Comparison of ENCODE assay signal across 21 mouse cellular contexts in the genomic region with DNA sequence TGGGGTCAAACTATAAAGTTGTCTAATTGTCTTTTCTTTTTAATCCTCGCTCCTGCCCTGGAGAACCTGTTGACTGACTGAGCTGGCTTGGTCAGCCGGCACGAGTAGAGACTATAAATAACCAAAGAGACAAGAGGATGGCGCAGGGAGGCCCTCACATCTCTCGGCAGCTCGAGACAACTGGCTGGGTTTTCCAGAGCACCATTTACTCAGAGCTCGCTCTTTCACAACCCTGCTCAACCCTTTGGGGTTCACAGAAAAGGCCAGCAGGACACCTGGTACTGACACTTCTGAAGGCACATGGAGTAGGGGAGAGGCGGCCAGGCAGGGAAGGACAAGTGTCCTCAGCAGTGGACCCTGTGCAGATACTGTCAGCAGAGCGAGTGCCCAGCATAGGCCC. TPM values are rescaled to one million over a fixed set of nuclear protein-coding genes. Genes with fewer than 3 reads are reported as not detected.
DNase-seq lines count a peak whose midpoint lies in the region; ATAC-seq and TF ChIP-seq lines count a peak whose summit lies in the region.
"Had no signal": no experiment of that assay in that cellular context is flagged by ENCODE, and none has a peak within 500 bp of the region (broad histone marks: within the 10 kb centered on the region; RNA-seq: fewer than 3 reads in every experiment).

No protein-coding gene starts in this region.

- peak; percentile 12; the same call in 1 of the 2 replicates for ATAC-seq in embryonic facial prominence, embryonic 14.5 days (ENCODE audit: low read depth)
- ATAC-seq in lung, embryonic 14.5 days (ENCODE audit: insufficient read depth): no peak
- ATAC-seq in heart, embryonic 12.5 days (ENCODE audit: insufficient number of reproducible peaks, low FRiP score): no peak
- ATAC-seq in forebrain, embryonic 16.5 days: no peak

- H3K4me1 ChIP-seq in embryonic facial prominence, embryonic 14.5 days (ENCODE audit: control insufficient read depth, insufficient read depth, low read length): no peaks in the 10 kb centered on the region
- H3K4me1 ChIP-seq in embryonic facial prominence, embryonic 10.5 days: peaks cover 11% of the 10 kb centered on the region
- H3K4me1 ChIP-seq in lung, embryonic 14.5 days (ENCODE audit: insufficient read depth): peaks cover 18% of the 10 kb centered on the region
- H3K4me1 ChIP-seq in heart, embryonic 12.5 days (replicated peaks): peaks cover 94% of the 10 kb centered on the region
- peaks cover 11% of the 10 kb centered on the region for H3K4me1 ChIP-seq in forebrain, embryonic 16.5 days (replicated peaks; ENCODE audit: control insufficient read depth, insufficient read depth, low read length)

- H3K36me3 ChIP-seq in embryonic facial prominence, embryonic 14.5 days (ENCODE audit: control insufficient read depth, insufficient read depth, low read length): peaks cover 70% of the 10 kb centered on the region
- H3K36me3 ChIP-seq in embryonic facial prominence, embryonic 10.5 days (replicated peaks): peaks cover 100% of the 10 kb centered on the region
- peaks cover 82% of the 10 kb centered on the region for H3K36me3 ChIP-seq in lung, embryonic 14.5 days (ENCODE audit: insufficient read depth)
- H3K36me3 ChIP-seq in heart, embryonic 12.5 days: peaks cover 66% of the 10 kb centered on the region
- peaks cover 2% of the 10 kb centered on the region; the same call in 1 of the 2 replicates for H3K36me3 ChIP-seq in forebrain, embryonic 16.5 days (ENCODE audit: control insufficient read depth, insufficient read depth)

- H3K4me2 ChIP-seq in embryonic facial prominence, embryonic 14.5 days (ENCODE audit: low read depth, low read length): no peak overlapping the region
- no peak overlapping the region for H3K4me2 ChIP-seq in lung, embryonic 14.5 days
- H3K4me2 ChIP-seq in heart, embryonic 12.5 days: peak overlapping the region; percentile 9; the same call in 1 of the 2 replicates
- no peak overlapping the region for H3K4me2 ChIP-seq in forebrain, embryonic 16.5 days (ENCODE audit: low read length)
- H3K4me2 ChIP-seq: midbrain, embryonic 11.5 days; neural tube, embryonic 12.5 days had no signal

- no peak for DNase-seq in embryonic facial prominence, embryonic 14.5 days (ENCODE audit: low spot score)
- no peak for DNase-seq in embryonic facial prominence, embryonic 10.5 days (ENCODE audit: low spot score)
- no peak for DNase-seq in lung, embryonic 14.5 days
- DNase-seq in lung, postnatal 10 days: no peak
- no peak for DNase-seq in layer of hippocampus, postnatal 10 days (ENCODE audit: low spot score in 2 of 2)
- no peak for DNase-seq in left cerebral cortex, adult 11 months (ENCODE audit: low spot score)
- DNase-seq: adrenal gland, adult 8-10 months; cerebellum, adult 18-20 months; gastrocnemius, postnatal 14 days; kidney, adult 8-10 months; layer of hippocampus, postnatal 36 days; lung, postnatal 36 days; spleen, adult 18-20 months; thymus, adult 2 months had no signal

- H3K9ac ChIP-seq in embryonic facial prominence, embryonic 14.5 days (ENCODE audit: low read depth, low read length): no peak overlapping the region
- no peak overlapping the region for H3K9ac ChIP-seq in lung, embryonic 14.5 days
- H3K9ac ChIP-seq in heart, embryonic 12.5 days: no peak overlapping the region
- no peak overlapping the region for H3K9ac ChIP-seq in forebrain, embryonic 16.5 days (replicated peaks; ENCODE audit: low read depth, low read length)
- H3K9ac ChIP-seq: liver, embryonic 14.5 days; neural tube, embryonic 12.5 days had no signal

- TF ChIP-seq CTCF in lung, embryonic 14.5 days (IDR thresholded peaks at IDR 0.05; ENCODE audit: low read depth): no peak

- H3K27ac ChIP-seq in embryonic facial prominence, embryonic 14.5 days (replicated peaks; ENCODE audit: low read depth, low read length): no peak overlapping the region
- no peak overlapping the region for H3K27ac ChIP-seq in embryonic facial prominence, embryonic 10.5 days (replicated peaks)
- H3K27ac ChIP-seq in lung, embryonic 14.5 days (ENCODE audit: low read depth): peak overlapping the region; percentile 44; the same call in 1 of the 2 replicates
- peak overlapping the region; percentile 89 for H3K27ac ChIP-seq in heart, embryonic 12.5 days (ENCODE audit: poor library complexity, severe bottlenecking)
- H3K27ac ChIP-seq in forebrain, embryonic 16.5 days (ENCODE audit: low read length): no peak overlapping the region
- H3K27ac ChIP-seq: hindbrain, embryonic 10.5 days; liver, embryonic 14.5 days; neural tube, embryonic 12.5 days had no signal

- 85% methylated on average over 9 of the region's 9 CpGs for WGBS in embryonic facial prominence, embryonic 14.5 days
- 93% methylated on average over 9 of the region's 9 CpGs for WGBS in embryonic facial prominence, embryonic 10.5 days
- 69% methylated on average over 9 of the region's 9 CpGs for WGBS in lung, embryonic 14.5 days
- WGBS in heart, embryonic 12.5 days: 44% methylated on average over 9 of the region's 9 CpGs
- 92% methylated on average over 9 of the region's 9 CpGs for WGBS in forebrain, embryonic 16.5 days

- no peaks in the 10 kb centered on the region for H3K27me3 ChIP-seq in embryonic facial prominence, embryonic 14.5 days (replicated peaks; ENCODE audit: control insufficient read depth, insufficient read depth, low read length)
- H3K27me3 ChIP-seq in embryonic facial prominence, embryonic 10.5 days (replicated peaks; ENCODE audit: low read depth, poor library complexity, severe bottlenecking): no peaks in the 10 kb centered on the region
- H3K27me3 ChIP-seq in lung, embryonic 14.5 days (ENCODE audit: insufficient read depth, low read length): no peaks in the 10 kb centered on the region
- no peaks in the 10 kb centered on the region for H3K27me3 ChIP-seq in heart, embryonic 12.5 days (replicated peaks)
- no peaks in the 10 kb centered on the region for H3K27me3 ChIP-seq in forebrain, embryonic 16.5 days (replicated peaks; ENCODE audit: control insufficient read depth, insufficient read depth, low read length)
- H3K27me3 ChIP-seq: neural tube, embryonic 12.5 days had no signal

- H3K4me3 ChIP-seq in embryonic facial prominence, embryonic 14.5 days (ENCODE audit: low read depth, low read length): no peak overlapping the region
- no peak overlapping the region for H3K4me3 ChIP-seq in embryonic facial prominence, embryonic 10.5 days
- H3K4me3 ChIP-seq in lung, embryonic 14.5 days (ENCODE audit: low read depth, low read length): no peak overlapping the region
- H3K4me3 ChIP-seq in heart, embryonic 12.5 days: no peak overlapping the region
- no peak overlapping the region for H3K4me3 ChIP-seq in forebrain, embryonic 16.5 days (replicated peaks; ENCODE audit: low read length)
- H3K4me3 ChIP-seq: hindbrain, embryonic 10.5 days; neural tube, embryonic 12.5 days had no signal

- no peaks in the 10 kb centered on the region for H3K9me3 ChIP-seq in embryonic facial prominence, embryonic 14.5 days (ENCODE audit: control insufficient read depth, low read length)
- H3K9me3 ChIP-seq in embryonic facial prominence, embryonic 10.5 days: no peaks in the 10 kb centered on the region
- no peaks in the 10 kb centered on the region for H3K9me3 ChIP-seq in lung, embryonic 14.5 days (ENCODE audit: low read depth, low read length)
- no peaks in the 10 kb centered on the region for H3K9me3 ChIP-seq in heart, embryonic 12.5 days (replicated peaks)
- H3K9me3 ChIP-seq in forebrain, embryonic 16.5 days (ENCODE audit: control insufficient read depth, low read length): no peaks in the 10 kb centered on the region
- H3K9me3 ChIP-seq: neural tube, embryonic 12.5 days had no signal

RNA-seq across cellular contexts. Expression of gene Ppil1, which starts 10.3 kb away (rescaled TPM):
- 108 and 117 TPM in 2 replicates for polyA plus RNA-seq in embryonic facial prominence, embryonic 14.5 days (2014; fragmentation: Nextera tagmentation; extraction: Ambion mirVana)
- polyA plus RNA-seq in embryonic facial prominence, embryonic 10.5 days (2016; fragmentation: Nextera tagmentation; extraction: Ambion mirVana): 219 and 227 TPM in 2 replicates
- 158 and 162 TPM in 2 replicates for polyA plus RNA-seq in lung, embryonic 14.5 days (2014; fragmentation: Nextera tagmentation; extraction: Ambion mirVana)
- 101 and 112 TPM in 2 replicates for polyA plus RNA-seq in heart, embryonic 12.5 days (2016; fragmentation: Nextera tagmentation; extraction: Ambion mirVana)
- 10 to 100 TPM; 20.9 to 21.8 TPM for total RNA-seq in layer of hippocampus, postnatal 10 days (2021)
- 118 and 125 TPM in 2 replicates for polyA plus RNA-seq in forebrain, embryonic 16.5 days (2015; fragmentation: Nextera tagmentation; extraction: Ambion mirVana)

RNA-seq across cellular contexts. Expression of gene BC004004, which starts 14.9 kb away (rescaled TPM):
- polyA plus RNA-seq in embryonic facial prominence, embryonic 14.5 days (2014; fragmentation: Nextera tagmentation; extraction: Ambion mirVana): 82.1 and 85.6 TPM in 2 replicates
- 47.8 and 49.5 TPM in 2 replicates for polyA plus RNA-seq in embryonic facial prominence, embryonic 10.5 days (2016; fragmentation: Nextera tagmentation; extraction: Ambion mirVana)
- polyA plus RNA-seq in lung, embryonic 14.5 days (2014; fragmentation: Nextera tagmentation; extraction: Ambion mirVana): 68.9 and 71.1 TPM in 2 replicates
- polyA plus RNA-seq in heart, embryonic 12.5 days (2016; fragmentation: Nextera tagmentation; extraction: Ambion mirVana): 80.0 and 87.6 TPM in 2 replicates
- 100 to 1,000 TPM in 1 of 2 experiments, 10 to 100 TPM in 1; 86.0 to 106 TPM for total RNA-seq in layer of hippocampus, postnatal 10 days (2021)
- 102 and 108 TPM in 2 replicates for polyA plus RNA-seq in forebrain, embryonic 16.5 days (2015; fragmentation: Nextera tagmentation; extraction: Ambion mirVana)

RNA-seq across cellular contexts. Expression of gene Cpne5, which starts 15.7 kb away (rescaled TPM):
- polyA plus RNA-seq in embryonic facial prominence, embryonic 14.5 days (2014; fragmentation: Nextera tagmentation; extraction: Ambion mirVana): 12.4 and 17.1 TPM in 2 replicates
- 3.6 and 4.7 TPM in 2 replicates for polyA plus RNA-seq in embryonic facial prominence, embryonic 10.5 days (2016; fragmentation: Nextera tagmentation; extraction: Ambion mirVana)
- 6.7 and 6.9 TPM in 2 replicates for polyA plus RNA-seq in lung, embryonic 14.5 days (2014; fragmentation: Nextera tagmentation; extraction: Ambion mirVana)
- 20.4 and 24.1 TPM in 2 replicates for polyA plus RNA-seq in heart, embryonic 12.5 days (2016; fragmentation: Nextera tagmentation; extraction: Ambion mirVana)
- 10 to 100 TPM; 56.5 to 58.3 TPM for total RNA-seq in layer of hippocampus, postnatal 10 days (2021)
- polyA plus RNA-seq in forebrain, embryonic 16.5 days (2015; fragmentation: Nextera tagmentation; extraction: Ambion mirVana): 25.0 and 35.5 TPM in 2 replicates
- total RNA-seq: monocyte, adult 5-6 weeks had no signal

Comparison
In these comparisons a context has a peak if more than half of its experiments do, and no peak if none do; other contexts are left out.
1. H3K27ac ChIP-seq: peak in lung, embryonic 14.5 days (single experiment) and heart, embryonic 12.5 days (single experiment); none in embryonic facial prominence, embryonic 14.5 days (single experiment), embryonic facial prominence, embryonic 10.5 days (single experiment) and forebrain, embryonic 16.5 days (single experiment).